ENCODE assay signal across 13 mouse cellular contexts in the genomic region with DNA sequence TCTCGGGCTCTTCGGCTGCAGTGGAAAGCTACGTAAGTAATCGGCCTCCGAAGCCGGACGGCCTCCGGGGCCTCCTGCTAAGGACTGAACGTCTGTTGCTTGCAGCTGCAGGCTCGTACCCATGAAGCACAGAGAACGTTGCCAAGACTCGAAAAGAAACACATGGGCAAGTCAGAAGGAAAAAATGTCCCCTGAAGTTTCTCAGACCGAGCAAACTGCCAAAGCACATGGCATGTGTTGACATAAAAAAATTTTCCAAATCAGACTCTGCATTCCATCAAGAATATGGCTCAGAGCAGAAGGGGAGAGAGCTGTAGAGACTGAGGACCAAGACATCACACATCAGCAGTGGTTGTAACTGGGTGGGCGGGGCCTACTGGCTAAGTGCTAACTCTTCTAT. TPM values are rescaled to one million over a fixed set of nuclear protein-coding genes. Genes with fewer than 3 reads are reported as not detected.
DNase-seq lines count a peak whose midpoint lies in the region; ATAC-seq and TF ChIP-seq lines count a peak whose summit lies in the region.
"Had no signal": no experiment of that assay in that cellular context is flagged by ENCODE, and none has a peak within 500 bp of the region (broad histone marks: within the 10 kb centered on the region; RNA-seq: fewer than 3 reads in every experiment).

No protein-coding gene starts in this region.

- no peaks in the 10 kb centered on the region for H3K36me3 ChIP-seq in forebrain, embryonic 15.5 days
- H3K36me3 ChIP-seq in forebrain, embryonic 10.5 days (replicated peaks) = no peaks in the 10 kb centered on the region
- no peaks in the 10 kb centered on the region for H3K36me3 ChIP-seq in lung, embryonic 14.5 days (ENCODE audit: insufficient read depth)
- no peaks in the 10 kb centered on the region for H3K36me3 ChIP-seq in stomach, postnatal 0 days (ENCODE audit: control insufficient read depth, insufficient read depth, low read length)
- no peaks in the 10 kb centered on the region for H3K36me3 ChIP-seq in kidney, embryonic 14.5 days (ENCODE audit: control insufficient read depth, insufficient read depth, low read length)
- H3K36me3 ChIP-seq in midbrain, embryonic 15.5 days (replicated peaks) = no peaks in the 10 kb centered on the region
- H3K36me3 ChIP-seq: limb, embryonic 12.5 days; midbrain, embryonic 10.5 days; neural tube, embryonic 13.5 days had no signal

- TF ChIP-seq POLR2A in lung, adult 2 months (IDR thresholded peaks at IDR 0.05; ENCODE audit: borderline replicate concordance, extremely low read depth, low read depth, low read length) = no peak

- peak overlapping the region; percentile 62 for H3K27ac ChIP-seq in forebrain, embryonic 15.5 days (replicated peaks)
- no peak overlapping the region for H3K27ac ChIP-seq in forebrain, embryonic 10.5 days
- peak overlapping the region; percentile 61 for H3K27ac ChIP-seq in lung, embryonic 14.5 days (ENCODE audit: low read depth)
- peak overlapping the region; percentile 74 for H3K27ac ChIP-seq in stomach, postnatal 0 days (replicated peaks)
- no peak overlapping the region for H3K27ac ChIP-seq in kidney, embryonic 14.5 days (ENCODE audit: low read depth, low read length)
- H3K27ac ChIP-seq in midbrain, embryonic 15.5 days = no peak overlapping the region
- H3K27ac ChIP-seq: limb, embryonic 12.5 days; midbrain, embryonic 10.5 days; neural tube, embryonic 13.5 days had no signal

- 72% methylated on average over 14 of the region's 14 CpGs for WGBS in forebrain, embryonic 15.5 days
- 92% methylated on average over 14 of the region's 14 CpGs for WGBS in forebrain, embryonic 10.5 days
- 54% methylated on average over 14 of the region's 14 CpGs for WGBS in lung, embryonic 14.5 days
- 65% methylated on average over 14 of the region's 14 CpGs for WGBS in lung, adult 2 months
- 52% methylated on average over 14 of the region's 14 CpGs for WGBS in stomach, postnatal 0 days
- 83% methylated on average over 14 of the region's 14 CpGs for WGBS in kidney, embryonic 14.5 days
- WGBS in midbrain, embryonic 15.5 days = 86% methylated on average over 14 of the region's 14 CpGs

- peak; percentile 66 for ATAC-seq in forebrain, embryonic 15.5 days (replicated peaks)
- ATAC-seq in lung, embryonic 14.5 days (ENCODE audit: insufficient read depth) = peak; percentile 56
- ATAC-seq in stomach, postnatal 0 days (ENCODE audit: low FRiP score, low TSS enrichment) = peak; percentile 51; the same call in 1 of the 2 replicates
- no peak for ATAC-seq in kidney, embryonic 14.5 days (ENCODE audit: low FRiP score, low TSS enrichment)
- no peak for ATAC-seq in midbrain, embryonic 15.5 days (replicated peaks)

- peak; percentile 59 for TF ChIP-seq EP300 in stomach, postnatal 0 days (optimal IDR thresholded peaks at IDR 0.05)

- no peak for TF ChIP-seq CTCF in lung, embryonic 14.5 days (IDR thresholded peaks at IDR 0.05; ENCODE audit: low read depth)
- TF ChIP-seq CTCF in lung, adult 2 months (IDR thresholded peaks at IDR 0.05; ENCODE audit: insufficient read depth, low read length) = no peak
- TF ChIP-seq CTCF in stomach, postnatal 0 days (IDR thresholded peaks at IDR 0.05; ENCODE audit: low read depth) = no peak

- H3K4me3 ChIP-seq in forebrain, embryonic 15.5 days = no peak overlapping the region
- no peak overlapping the region for H3K4me3 ChIP-seq in forebrain, embryonic 10.5 days
- H3K4me3 ChIP-seq in lung, embryonic 14.5 days (ENCODE audit: low read depth, low read length) = no peak overlapping the region
- no peak overlapping the region for H3K4me3 ChIP-seq in lung, adult 2 months (replicated peaks; ENCODE audit: extremely low read depth, low read depth, low read length)
- no peak overlapping the region for H3K4me3 ChIP-seq in stomach, postnatal 0 days (ENCODE audit: low read depth, low read length)
- no peak overlapping the region for H3K4me3 ChIP-seq in kidney, embryonic 14.5 days (ENCODE audit: low read length)
- H3K4me3 ChIP-seq in midbrain, embryonic 15.5 days = no peak overlapping the region
- H3K4me3 ChIP-seq: limb, embryonic 12.5 days; midbrain, embryonic 10.5 days; neural tube, embryonic 13.5 days had no signal

- DNase-seq in forebrain, embryonic 10.5 days (ENCODE audit: extremely low spot score, low spot score) = no peak
- DNase-seq in lung, embryonic 14.5 days = peak; percentile 76
- DNase-seq in lung, adult 2 months = no peak
- DNase-seq in heart, postnatal 25 days (ENCODE audit: low spot score) = peak; percentile 42
- DNase-seq in stomach, postnatal 0 days (ENCODE audit: low spot score) = no peak
- DNase-seq: kidney, postnatal 25 days; spleen, adult 18-20 months had no signal

- no peaks in the 10 kb centered on the region for H3K27me3 ChIP-seq in forebrain, embryonic 15.5 days
- peaks cover 12% of the 10 kb centered on the region for H3K27me3 ChIP-seq in forebrain, embryonic 10.5 days (ENCODE audit: poor library complexity, severe bottlenecking)
- no peaks in the 10 kb centered on the region for H3K27me3 ChIP-seq in lung, embryonic 14.5 days (ENCODE audit: insufficient read depth, low read length)
- no peaks in the 10 kb centered on the region for H3K27me3 ChIP-seq in stomach, postnatal 0 days (ENCODE audit: control insufficient read depth, insufficient read depth, low read length)
- no peaks in the 10 kb centered on the region for H3K27me3 ChIP-seq in kidney, embryonic 14.5 days (ENCODE audit: control insufficient read depth, insufficient read depth, low read length)
- no peaks in the 10 kb centered on the region; the same call in 1 of the 2 replicates for H3K27me3 ChIP-seq in midbrain, embryonic 15.5 days (replicated peaks)
- H3K27me3 ChIP-seq: neural tube, embryonic 13.5 days had no signal

- H3K4me1 ChIP-seq in forebrain, embryonic 15.5 days = peaks cover 19% of the 10 kb centered on the region
- H3K4me1 ChIP-seq in forebrain, embryonic 10.5 days = peaks cover 19% of the 10 kb centered on the region
- H3K4me1 ChIP-seq in lung, embryonic 14.5 days (ENCODE audit: insufficient read depth) = peaks cover 8% of the 10 kb centered on the region; the same call in 1 of the 2 replicates
- peaks cover 4% of the 10 kb centered on the region for H3K4me1 ChIP-seq in lung, adult 2 months (ENCODE audit: control insufficient read depth, insufficient read depth, low read length)
- H3K4me1 ChIP-seq in stomach, postnatal 0 days (replicated peaks; ENCODE audit: control insufficient read depth, insufficient read depth) = 0 out of 2 replicates have a peak, but pooled peaks cover 5% of the 10 kb centered on the region
- H3K4me1 ChIP-seq in kidney, embryonic 14.5 days (ENCODE audit: control insufficient read depth, insufficient read depth, low read length) = 0 out of 2 replicates have a peak, but pooled peaks cover 8% of the 10 kb centered on the region
- H3K4me1 ChIP-seq in midbrain, embryonic 15.5 days = 0 out of 2 replicates have a peak, but pooled peaks cover under 1% of the 10 kb centered on the region
- H3K4me1 ChIP-seq: neural tube, embryonic 13.5 days had no signal

- no peaks in the 10 kb centered on the region for H3K9me3 ChIP-seq in forebrain, embryonic 15.5 days
- no peaks in the 10 kb centered on the region for H3K9me3 ChIP-seq in forebrain, embryonic 10.5 days
- H3K9me3 ChIP-seq in lung, embryonic 14.5 days (ENCODE audit: low read depth, low read length) = no peaks in the 10 kb centered on the region
- no peaks in the 10 kb centered on the region for H3K9me3 ChIP-seq in stomach, postnatal 0 days (ENCODE audit: control insufficient read depth, low read length)
- H3K9me3 ChIP-seq in kidney, embryonic 14.5 days (ENCODE audit: control insufficient read depth, low read length) = no peaks in the 10 kb centered on the region
- no peaks in the 10 kb centered on the region for H3K9me3 ChIP-seq in midbrain, embryonic 15.5 days
- H3K9me3 ChIP-seq: limb, embryonic 12.5 days; midbrain, embryonic 10.5 days; neural tube, embryonic 13.5 days had no signal

- H3K4me2 ChIP-seq in forebrain, embryonic 15.5 days (replicated peaks) = no peak overlapping the region
- no peak overlapping the region for H3K4me2 ChIP-seq in lung, embryonic 14.5 days
- no peak overlapping the region for H3K4me2 ChIP-seq in stomach, postnatal 0 days (replicated peaks; ENCODE audit: low read depth)
- H3K4me2 ChIP-seq in kidney, embryonic 14.5 days (replicated peaks; ENCODE audit: low read depth, low read length) = no peak overlapping the region
- no peak overlapping the region for H3K4me2 ChIP-seq in midbrain, embryonic 15.5 days
- H3K4me2 ChIP-seq: limb, embryonic 12.5 days; neural tube, embryonic 13.5 days had no signal

- no peak overlapping the region for H3K9ac ChIP-seq in forebrain, embryonic 15.5 days (replicated peaks)
- no peak overlapping the region for H3K9ac ChIP-seq in lung, embryonic 14.5 days
- H3K9ac ChIP-seq in stomach, postnatal 0 days (ENCODE audit: low read length) = no peak overlapping the region
- no peak overlapping the region for H3K9ac ChIP-seq in kidney, embryonic 14.5 days (ENCODE audit: low read depth, low read length)
- no peak overlapping the region for H3K9ac ChIP-seq in midbrain, embryonic 15.5 days
- H3K9ac ChIP-seq: limb, embryonic 12.5 days; neural tube, embryonic 13.5 days had no signal

- intact Hi-C loops in heart, postnatal 25 days (cut with DNase I) = no loop called here

RNA-seq across cellular contexts. Expression of a gene that starts 6.8 kb away (rescaled TPM):
- polyA plus RNA-seq in forebrain, embryonic 15.5 days (2015; fragmentation: Nextera tagmentation; extraction: Ambion mirVana) = 12.6 and 14.2 TPM in 2 replicates
- 7.6 and 7.7 TPM in 2 replicates for polyA plus RNA-seq in forebrain, embryonic 10.5 days (2016; fragmentation: Nextera tagmentation; extraction: Ambion mirVana)
- 17.4 and 20.7 TPM in 2 replicates for polyA plus RNA-seq in lung, embryonic 14.5 days (2014; fragmentation: Nextera tagmentation; extraction: Ambion mirVana)
- polyA plus RNA-seq in lung, adult 2 months (2012; rRNA removed) = 39.7 and 66.8 TPM in 2 replicates
- 10 to 100 TPM; 50.6 to 57.9 TPM for total RNA-seq in heart, postnatal 25 days (2021)
- 5.1 TPM in 2 replicates for polyA plus RNA-seq in stomach, postnatal 0 days (2015; fragmentation: Nextera tagmentation; extraction: Ambion mirVana)
- polyA plus RNA-seq in kidney, embryonic 14.5 days (2014; fragmentation: Nextera tagmentation; extraction: Ambion mirVana) = 13.2 and 19.5 TPM in 2 replicates
- polyA plus RNA-seq in midbrain, embryonic 15.5 days (2015; fragmentation: Nextera tagmentation; extraction: Ambion mirVana) = 9.3 and 12.2 TPM in 2 replicates

Comparison
In these comparisons a context has a peak if more than half of its experiments do, and no peak if none do; other contexts are left out.
1. H3K27ac ChIP-seq: peak in forebrain, embryonic 15.5 days (single experiment), lung, embryonic 14.5 days (single experiment) and stomach, postnatal 0 days (single experiment); none in forebrain, embryonic 10.5 days (single experiment), kidney, embryonic 14.5 days (single experiment) and midbrain, embryonic 15.5 days (single experiment).
2. DNase-seq: peak in lung, embryonic 14.5 days (single experiment) and heart, postnatal 25 days (single experiment); none in forebrain, embryonic 10.5 days (single experiment), lung, adult 2 months (single experiment) and stomach, postnatal 0 days (single experiment).
3. ATAC-seq: peak in forebrain, embryonic 15.5 days (single experiment), lung, embryonic 14.5 days (single experiment) and stomach, postnatal 0 days (single experiment); none in kidney, embryonic 14.5 days (single experiment) and midbrain, embryonic 15.5 days (single experiment).